Mouse (Mus musculus): ENCODE data around the gene Sgms1.
"Not testable (repeated sequence)": the region's sequence is repeated elsewhere in the genome, so short reads cannot be mapped to it uniquely, and the experiment has no call there.

The Sgms1 gene

DNA sequence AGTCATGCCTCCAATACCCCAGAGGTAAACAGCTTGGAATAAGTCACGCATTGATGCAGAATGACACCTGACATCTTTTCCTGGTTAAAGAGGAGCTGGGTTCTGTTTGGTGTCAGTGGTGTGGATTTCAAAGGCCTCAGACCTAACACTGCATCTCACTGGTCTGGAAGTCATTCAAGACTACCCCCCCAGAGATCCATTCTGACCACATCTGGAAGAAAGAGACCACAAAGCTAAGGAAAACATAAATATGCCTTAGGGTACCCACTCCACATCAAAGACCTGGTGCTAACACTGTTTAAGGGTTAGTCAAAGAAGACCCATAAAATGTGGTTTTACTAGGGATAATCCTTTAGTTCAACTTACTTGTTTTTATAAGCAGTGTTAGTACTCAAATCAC lies 65.0 kb downstream of the Sgms1 start:
- no peak for DNase-seq

DNA sequence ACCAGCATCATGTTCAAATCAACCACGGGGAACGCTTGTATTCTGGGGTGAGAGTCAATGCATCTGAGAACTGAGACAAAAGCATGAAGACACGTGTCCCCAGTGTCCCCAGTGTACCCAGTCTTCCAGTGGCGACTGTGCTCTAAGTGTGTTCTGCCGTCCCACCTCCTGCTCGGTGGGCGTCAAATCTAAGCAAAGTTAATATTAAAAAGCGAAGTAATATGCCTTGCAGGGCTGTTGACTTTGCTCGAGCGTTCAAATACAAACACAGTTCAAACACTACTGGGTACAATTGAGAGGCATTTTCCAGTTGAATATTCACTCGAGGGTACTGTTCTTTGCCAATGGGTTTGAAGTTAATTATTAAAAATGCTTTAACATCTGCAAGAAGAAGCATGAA lies 66.4 kb downstream of the Sgms1 start:
- DNase-seq, result no peak

DNA sequence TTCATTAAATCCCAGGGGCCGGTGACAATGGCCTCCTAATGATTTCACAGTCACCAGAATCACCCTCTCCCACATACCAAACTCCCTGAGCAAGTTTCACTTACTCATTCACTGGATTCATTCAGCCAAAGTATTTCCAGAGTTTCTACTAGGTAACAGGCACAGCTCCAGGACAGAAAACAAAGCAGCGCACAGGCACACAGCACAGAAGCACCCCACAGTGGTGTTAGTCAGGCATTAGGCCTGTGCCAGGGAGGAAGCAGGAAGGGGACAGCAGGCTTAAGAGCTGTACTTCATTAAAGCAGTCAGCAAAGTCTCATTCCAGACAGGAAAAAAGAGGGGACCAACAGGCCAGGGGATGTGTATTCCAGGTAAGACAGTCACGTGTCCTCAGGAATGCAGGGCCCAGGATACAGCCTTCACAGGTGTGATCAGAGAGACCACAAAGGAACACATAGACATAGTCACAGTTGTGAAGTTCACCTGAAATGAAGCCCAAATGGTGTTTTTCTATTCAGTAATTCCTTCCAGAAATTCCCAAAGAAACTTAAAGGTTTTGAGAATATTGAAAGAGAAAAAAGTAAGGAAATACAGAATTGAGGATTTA lies 67.0 kb downstream of the Sgms1 start:
- peak; percentile 68 for DNase-seq

DNA sequence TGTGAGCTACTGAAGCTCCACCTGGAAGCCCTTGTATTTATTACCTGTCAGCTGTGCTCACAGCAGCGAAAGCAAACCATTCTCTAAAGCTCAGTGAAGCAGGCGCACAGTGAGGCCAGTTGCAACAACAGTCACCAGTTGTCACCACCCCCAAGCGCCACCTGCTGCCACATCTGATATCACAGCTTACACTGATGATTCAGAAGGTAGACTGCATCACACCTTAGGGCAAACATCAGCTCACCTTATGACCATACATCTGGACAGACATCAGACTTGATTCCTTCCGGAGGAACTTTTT lies 69.2 kb downstream of the Sgms1 start:
- no peak for DNase-seq

DNA sequence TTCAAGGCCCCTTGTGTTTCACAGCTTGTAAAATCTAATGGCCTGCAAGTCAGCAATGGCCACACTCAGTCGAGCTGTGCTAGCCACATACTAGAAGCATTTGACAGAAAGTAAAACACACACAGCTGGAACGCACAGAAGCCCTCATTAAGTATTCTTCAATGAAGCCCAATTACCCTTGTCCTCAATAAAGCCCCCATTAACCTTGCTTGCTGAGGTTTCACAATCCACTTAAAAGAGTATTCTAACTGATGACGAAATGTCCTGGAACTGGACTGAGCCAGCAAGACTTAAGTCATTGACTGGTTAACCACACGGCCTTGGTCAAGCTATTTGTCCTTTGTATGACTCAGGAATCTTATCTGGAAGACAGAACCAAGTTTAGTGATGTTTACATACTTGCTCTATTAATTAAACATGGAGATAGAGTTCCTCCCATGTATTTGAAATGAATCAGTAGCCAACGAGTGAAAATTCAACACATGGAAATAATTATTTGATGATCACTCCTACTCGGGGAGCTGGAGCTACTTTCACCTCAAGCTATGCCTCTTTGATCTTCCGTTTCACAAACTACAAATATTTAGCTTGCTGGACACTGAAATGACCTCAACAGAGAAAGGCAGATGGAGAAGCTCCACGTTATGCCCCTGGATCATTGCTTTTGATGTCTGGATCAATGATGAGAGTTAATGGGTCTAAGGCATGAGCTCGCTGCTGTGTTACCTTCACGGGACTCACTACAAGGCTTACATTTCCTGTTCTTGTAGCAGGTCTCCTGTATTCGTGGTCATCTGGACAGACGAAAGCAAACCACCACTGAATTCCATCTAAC lies 69.8 kb downstream of the Sgms1 start:
- no peak for DNase-seq

DNA sequence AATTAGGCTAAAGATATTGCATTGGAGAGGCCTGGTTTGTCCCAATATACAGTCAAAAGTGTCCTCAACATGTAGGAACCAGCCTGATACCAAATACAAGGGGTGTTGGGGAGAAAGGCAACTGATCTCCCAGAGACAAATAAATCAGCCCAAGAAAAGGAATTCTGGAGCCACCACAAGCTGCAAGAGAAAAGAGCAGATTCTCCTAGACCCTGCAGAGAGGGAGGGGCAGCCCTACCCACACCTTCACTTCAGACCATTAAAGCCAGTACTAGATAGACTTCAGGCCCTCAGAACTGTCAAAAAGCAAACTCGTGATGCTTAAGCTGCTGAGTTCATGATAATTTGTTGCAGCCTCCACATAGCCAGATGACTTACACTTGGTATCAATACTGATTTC lies 70.5 kb downstream of the Sgms1 start:
- no peak for DNase-seq

DNA sequence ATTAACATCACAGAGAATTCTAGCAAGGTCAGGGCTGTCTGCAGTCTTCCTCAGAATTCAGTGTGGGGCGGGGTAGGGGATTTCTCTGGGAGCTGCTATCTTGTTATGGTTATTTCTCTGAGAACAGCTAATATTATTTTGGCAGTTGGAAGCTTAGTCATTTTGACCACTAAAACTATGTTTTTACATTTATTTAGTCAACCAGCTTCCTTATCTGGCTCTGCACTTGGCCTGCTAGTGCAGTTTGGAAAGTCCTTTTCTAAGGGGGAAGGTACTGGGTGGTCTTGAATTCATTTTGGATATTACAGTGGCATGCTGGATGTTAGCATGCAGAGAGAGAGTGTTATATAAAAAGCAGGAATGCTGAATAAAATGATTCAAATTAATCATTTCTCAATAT lies 72.2 kb downstream of the Sgms1 start:
- DNase-seq, result not testable (repeated sequence)

DNA sequence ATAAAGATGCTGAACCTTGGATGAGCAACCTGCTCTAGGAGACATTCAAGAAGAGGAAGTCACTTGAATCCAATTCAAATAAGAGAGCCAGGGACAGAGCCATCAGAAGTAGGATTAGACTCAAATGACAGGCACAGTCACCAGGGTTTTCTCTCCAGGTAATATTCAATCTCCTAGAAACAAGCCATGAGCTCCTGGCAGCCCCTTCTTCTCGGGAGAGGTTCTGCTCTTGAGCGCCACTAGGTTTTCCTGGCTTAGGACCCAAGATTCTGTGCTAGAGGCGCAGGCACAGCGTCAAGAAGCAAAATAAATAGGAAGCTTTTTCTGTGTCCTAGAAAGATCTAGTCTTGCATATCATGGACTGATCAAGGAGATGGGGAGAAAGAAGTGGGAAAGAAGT lies 76.2 kb downstream of the Sgms1 start:
- DNase-seq, result no peak

DNA sequence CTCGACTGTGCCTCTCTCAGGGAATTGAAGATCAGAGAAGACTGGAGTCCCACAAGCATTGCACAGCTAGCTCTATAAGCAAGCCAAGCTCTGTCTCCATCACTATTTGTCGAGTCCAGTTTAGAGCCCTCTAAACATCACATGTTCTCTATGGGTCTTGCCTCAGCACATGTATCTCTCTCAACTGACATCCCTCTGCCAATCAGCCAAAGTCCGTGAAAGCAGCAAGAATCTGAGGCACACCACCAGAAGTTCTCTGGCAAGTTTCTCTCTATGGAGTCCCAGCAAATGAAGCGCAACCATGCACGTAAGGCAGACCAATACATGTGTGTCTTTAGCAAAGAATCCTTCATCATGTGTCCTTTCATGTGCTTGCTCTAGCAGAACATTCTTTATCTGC lies 77.8 kb downstream of the Sgms1 start:
- DNase-seq, result no peak

DNA sequence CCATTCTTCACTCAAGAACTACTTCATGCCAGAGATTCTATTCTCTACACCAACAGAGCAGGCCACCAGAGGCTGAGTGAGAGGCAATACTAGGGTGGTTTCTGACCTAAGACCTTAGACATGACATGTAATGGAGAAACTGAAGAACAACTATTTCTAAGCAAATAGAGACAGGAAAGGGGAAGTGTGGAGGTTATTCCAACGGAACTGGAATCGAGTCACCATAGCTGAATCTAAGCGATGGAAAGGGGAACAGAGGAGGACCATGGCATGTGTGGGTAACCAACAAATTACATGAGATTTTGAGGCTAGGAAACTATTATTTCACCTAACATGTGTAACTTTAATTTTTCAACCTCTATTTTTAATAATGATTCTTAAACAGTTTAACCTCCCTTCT lies 78.5 kb downstream of the Sgms1 start:
- DNase-seq, result no peak

DNA sequence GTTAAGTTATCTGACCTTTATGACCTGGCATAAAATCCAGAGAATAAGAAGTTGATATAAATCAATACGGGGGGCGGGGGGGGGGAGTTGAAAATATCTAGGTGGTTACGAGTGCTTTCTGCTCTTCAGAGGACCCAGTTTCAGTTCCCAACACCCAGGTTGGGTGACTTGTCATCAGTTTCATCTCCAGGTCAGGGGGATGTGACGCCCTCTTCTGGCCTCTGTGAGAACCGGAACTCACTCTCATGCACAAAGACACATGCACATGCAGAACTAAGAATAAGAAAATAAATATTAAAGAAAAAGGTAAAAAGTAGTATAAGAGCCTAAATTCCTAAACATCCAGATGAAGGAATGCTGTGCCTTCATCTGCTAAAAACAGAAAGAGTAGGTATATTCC lies 79.0 kb downstream of the Sgms1 start:
- DNase-seq, result no peak

DNA sequence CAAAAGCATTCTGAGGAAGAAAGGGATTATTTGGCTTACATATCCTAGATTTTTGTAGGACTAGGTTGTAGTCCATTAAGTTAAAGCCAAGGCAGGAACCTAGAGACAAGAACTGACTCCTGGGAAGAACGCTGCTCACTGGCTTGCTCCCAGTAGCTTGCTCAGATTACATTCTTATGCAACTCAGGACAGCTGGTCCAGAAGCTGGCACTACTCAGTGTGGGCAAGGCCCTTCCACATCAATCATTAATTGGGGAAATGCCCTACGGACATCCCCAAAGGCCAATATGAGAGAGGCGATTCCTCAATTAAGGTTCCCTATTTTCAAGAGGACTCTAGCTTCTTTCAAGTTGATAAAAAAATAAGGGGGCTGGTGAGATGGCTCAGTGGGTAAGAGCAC lies 80.2 kb downstream of the Sgms1 start:
- DNase-seq, result no peak

DNA sequence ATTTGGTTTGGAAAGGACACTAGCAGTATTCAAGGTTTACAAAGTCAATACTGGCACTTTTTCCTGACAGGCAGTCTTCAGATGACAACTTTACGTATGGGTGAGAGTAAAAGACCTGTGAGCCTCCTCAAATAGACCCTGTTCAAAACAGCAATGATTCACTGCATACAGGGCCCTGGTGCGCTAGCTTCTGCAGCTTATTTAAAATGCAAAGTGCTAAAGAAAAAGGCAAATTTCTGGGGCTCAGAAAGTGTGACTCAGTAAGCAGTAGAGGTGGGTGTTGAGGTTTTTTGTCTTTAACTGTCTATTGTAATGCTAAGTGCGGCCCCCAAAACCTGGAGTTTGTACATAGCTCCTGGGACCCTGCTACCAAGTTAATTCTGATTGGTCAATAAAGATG lies 81.2 kb downstream of the Sgms1 start:
- DNase-seq, result no peak

DNA sequence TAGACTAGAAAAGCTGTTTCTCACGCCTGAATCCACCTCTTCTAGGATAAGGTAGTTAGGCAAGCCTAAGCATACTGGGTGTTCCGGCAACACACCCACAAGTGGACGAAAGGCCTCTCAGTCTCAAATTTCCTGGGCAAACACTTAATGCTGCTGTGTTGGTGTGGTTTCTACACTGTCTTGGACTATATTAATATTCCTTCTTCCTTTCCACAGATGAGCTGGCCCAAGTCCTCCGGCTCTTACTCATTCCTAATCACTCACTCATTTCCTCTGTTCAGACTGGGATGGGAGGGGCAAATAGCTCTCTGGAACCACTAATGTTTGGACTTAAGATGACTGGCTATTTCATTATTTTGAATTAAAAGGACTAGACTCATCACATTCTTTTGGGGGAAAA lies 84.6 kb downstream of the Sgms1 start:
- DNase-seq, result no peak

DNA sequence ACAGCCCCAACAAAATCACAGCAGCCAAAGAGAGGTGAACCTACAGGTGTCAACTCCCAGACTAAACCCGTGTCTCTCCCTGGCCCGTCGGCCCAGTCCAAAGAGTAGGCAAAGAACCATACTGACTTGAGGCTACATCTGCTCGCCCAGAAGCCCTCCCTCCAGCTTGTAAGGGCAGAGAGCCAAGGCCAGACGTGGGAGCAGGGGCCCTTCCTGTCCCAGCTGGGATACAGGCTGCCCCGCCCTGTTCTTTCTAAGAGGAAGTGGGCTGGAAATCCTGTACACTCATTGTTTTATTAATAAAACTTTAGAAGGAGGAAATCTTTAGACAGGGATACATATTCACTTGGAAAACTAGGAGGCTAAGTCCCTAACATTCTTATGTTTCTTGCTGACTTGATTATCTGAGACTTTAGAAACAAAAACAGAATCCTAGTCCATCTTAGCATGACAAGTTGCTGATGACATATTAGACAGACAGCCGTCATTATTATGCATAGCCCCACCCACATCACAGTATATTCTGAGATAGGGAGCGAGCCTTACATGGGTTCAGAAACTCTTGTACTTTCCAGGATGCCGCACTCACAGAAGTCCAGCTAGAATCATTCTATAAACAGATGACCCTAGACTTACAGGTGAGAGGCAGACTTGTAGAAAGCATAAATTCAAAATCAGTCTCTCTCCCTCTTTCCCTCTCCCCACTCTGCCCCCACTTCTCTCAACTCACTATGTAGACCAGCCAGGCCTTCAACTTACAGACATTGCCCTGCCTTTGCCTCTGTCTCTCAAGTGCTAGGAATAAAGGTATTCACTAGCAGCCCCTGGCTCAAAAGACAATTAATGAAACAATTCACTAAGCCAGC lies 85.3 kb downstream of the Sgms1 start:
- DNase-seq, result no peak

DNA sequence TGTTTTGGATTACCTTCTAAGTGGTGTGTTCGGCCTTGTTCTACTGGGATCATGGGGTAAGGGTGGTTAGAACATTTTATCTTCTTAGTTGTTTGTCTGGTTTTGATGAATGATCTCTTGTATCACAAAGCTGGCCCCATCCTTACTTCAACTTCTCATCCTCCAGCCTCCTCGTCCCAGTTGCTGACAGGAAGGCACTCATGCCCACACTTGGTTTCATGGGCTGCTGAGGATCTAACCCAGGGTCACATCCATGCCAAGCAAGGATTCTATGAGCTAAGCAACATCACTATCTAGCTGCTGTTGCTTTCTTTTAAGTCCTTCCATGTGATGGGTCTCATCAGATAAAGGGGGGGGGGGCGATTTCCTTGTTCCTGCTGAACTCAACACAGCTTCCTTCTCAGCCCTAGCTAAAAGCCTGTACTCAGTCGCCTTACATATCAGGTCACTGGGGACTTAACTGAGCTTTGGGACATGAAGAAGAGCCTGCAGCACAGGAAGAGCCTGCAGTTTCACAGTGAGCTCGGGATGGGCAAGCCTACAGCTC lies 86.6 kb downstream of the Sgms1 start:
- no peak for DNase-seq

DNA sequence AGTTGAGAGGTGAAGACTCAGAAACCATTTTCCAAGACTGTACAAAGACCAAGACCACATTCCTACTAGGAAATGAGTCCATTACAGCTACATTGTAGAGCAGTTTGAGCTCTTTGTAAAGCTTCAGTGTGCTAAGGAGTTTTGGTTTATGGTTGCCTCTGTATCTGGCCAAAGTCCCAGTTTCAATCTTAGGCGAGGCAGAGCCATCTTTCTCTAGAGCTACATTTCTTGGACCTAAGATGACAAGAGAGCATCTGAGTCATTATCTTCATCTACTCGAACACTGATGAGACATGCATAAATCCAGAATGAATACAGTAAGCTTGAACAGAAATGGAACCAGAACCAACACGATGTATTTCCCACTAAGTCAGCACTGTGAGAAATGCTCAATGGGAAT lies 87.9 kb downstream of the Sgms1 start:
- DNase-seq, result no peak

DNA sequence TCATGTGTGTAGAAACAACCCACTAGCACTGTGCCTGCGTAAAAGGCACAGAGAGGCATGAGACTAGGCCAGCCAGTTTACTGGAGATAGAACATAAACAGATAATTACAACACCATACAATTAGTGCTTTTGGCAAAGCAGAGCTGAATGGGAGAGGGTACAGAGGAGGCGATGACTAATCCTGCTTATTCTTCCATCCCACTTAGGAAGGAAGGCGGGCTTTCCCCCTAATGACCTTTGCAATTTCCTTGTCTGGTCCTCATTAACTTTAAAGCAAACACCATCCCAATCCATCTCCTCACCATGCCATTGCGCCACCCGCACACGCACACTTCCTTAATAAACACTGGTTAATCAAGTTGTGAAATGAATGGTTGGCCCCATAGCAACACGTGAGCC lies 91.3 kb downstream of the Sgms1 start:
- DNase-seq, result no peak

DNA sequence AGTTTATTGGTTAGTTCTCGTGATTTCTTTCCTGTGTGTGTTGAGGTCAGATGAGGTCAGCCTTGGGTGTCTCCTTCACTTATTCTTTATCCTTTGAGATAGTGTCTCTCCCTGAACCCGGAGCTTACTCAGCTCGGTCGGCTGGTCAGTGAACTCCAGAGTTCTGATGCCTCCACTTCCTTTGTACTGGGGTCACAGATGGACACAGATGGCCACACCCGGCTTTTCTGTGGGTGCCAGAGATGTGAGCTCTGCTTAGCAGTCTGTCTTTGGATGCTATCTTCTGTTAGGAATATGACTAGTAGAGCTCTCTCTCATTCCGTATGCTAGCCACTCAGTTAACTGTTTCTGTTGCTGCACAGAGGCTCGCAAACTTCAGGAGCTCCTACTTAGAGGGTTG lies 92.7 kb downstream of the Sgms1 start:
- no peak for DNase-seq

DNA sequence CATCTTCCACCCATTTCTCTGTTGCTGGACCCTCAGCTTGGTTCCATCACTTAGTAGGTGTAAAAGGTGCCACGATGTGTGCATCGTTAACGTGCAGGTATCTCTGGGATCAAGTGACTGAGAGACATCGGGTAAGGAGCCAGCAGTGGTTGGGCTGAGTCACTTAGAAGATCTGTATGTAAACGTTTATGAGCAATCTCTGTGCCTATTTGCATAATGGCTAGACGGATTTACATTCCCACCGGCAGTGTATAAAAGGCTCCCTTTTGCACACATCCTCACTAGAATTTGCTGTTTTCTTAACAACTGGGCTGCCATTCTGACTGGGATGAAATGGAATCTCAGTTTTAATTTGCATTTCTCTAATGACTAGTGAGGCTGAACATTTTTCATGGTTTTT lies 93.9 kb downstream of the Sgms1 start:
- DNase-seq, result no peak

DNA sequence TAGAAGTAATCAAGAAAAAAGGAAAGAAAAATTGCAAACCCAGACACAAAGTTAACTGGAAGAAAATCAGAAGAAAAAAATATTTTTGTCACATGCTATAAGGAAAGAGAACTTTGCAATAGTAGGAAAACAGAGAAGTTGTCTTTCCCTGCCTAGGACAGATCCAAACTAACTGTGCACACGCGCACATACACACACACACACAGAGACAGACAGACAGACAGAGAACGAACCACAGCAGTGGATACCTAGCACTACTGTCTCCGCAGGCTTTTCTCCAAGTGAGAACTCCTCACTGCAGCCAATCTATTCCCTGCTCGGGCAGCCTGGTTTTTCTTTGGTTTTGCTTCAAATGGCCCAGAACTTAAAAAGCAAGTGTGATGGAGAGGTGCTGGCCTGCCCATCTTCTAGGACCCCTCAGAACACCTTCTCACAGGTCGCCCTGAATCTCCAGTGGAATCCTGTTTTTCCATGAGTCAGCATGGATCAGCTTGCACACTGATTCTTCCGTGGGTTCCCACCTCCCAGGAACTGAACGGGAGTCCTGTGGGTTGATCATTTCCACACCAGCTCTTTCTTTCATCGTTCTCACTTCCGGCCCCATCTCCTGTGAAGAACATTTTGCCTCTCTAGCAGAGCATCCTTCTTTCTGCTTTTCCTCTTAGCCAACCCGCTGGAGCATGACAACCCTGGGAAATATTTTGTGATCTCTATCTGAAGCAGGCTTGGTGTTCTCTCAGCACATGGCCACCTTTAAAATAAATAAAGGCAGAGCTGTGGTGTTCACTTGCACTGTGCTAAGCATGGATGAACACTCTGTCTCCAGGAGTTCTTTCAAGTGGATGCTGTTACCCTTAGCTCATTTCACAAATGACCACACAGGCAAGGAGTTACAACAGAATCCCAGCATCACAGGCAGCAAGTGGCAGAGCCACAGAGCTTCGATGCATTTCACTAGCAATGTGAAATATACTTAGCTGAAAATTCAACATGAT lies 96.4 kb downstream of the Sgms1 start:
- no peak for DNase-seq

DNA sequence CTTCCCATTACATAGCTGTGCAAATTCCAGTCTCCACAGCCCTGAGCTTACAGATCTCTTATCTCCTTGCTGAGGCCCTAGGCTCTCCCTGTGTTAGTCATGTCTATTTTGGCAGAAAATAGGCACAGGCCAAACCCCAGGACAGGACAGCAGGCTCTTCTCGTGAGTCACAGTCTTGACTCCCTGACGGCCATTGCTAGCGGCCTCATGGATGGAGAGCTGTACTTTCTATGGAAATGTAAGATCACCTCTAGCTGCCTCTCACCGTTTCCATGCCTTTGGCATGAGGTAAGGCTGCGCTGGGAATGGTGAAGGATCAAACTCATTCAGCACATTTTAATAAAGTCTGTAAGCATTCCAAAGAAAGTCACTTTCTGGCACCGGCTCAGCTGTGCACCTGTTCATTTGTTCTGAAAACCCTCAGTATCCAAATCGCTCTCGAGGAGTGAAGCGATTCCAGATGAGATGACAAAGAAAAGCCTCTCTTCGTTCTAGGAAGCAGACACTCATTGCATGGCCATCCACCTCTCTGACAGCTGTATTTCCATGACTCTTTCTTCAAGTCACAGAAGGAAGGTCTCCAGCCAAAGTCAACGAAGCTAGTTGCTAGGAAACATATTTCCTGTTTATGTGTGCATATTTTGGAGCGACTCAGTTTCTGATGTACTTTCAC lies 97.3 kb downstream of the Sgms1 start:
- peak; percentile 46 for DNase-seq
